Mouse (Mus musculus) heart, embryonic 14.5 days (tissue): ENCODE measurements at regions not wholly inside any gene's neighbourhood (a gene's known extent, or its start where the extent isn't known, plus 50 kb on each side); places are given as distances from the start of the nearest gene placed in this dataset.

Experiments used
- ATAC-seq: fragments of 200-750 bp; cut with Nextera tagmentation; 2 replicates; pipeline ENCODE4 v1.8.0; 2017; ENCODE audit warnings: low read depth, moderate TSS enrichment; ENCODE audit not compliant: insufficient number of reproducible peaks, insufficient read depth, low FRiP score
- H3K27ac ChIP-seq, 2 experiments: fragments of 200-500 bp in 1 of 2; fragments of 300-500 bp in 1 of 2; sonication (generic) in 1 of 2; replicated peaks in 1 of 2; 2 replicates each; pipeline ENCODE4 v1.5.1; 2012 to 2014; ENCODE audit warnings: low read depth in 2 of 2, low read length in 2 of 2, control low read depth in 1 of 2, mild to moderate bottlenecking in 1 of 2, mixed read lengths in 1 of 2; ENCODE audit not compliant: control insufficient read depth in 1 of 2, insufficient read depth in 1 of 2
- H3K27me3 ChIP-seq: fragments of 300-500 bp; sonication (generic); 2 replicates; pipeline ENCODE4 v1.6.1; 2014; ENCODE audit warnings: mild to moderate bottlenecking, low read length, control low read depth; ENCODE audit not compliant: control insufficient read depth, insufficient read depth
- H3K36me3 ChIP-seq: fragments of 300-500 bp; sonication (generic); 2 replicates; pipeline ENCODE4 v1.6.1; 2014; ENCODE audit warnings: mild to moderate bottlenecking, control low read depth, low read length, mixed read lengths; ENCODE audit not compliant: control insufficient read depth, insufficient read depth
- H3K4me1 ChIP-seq, 2 experiments: fragments of 200-500 bp in 1 of 2; fragments of 300-500 bp in 1 of 2; sonication (generic) in 1 of 2; 2 replicates each; pipeline ENCODE4 v1.6.1; 2012 to 2014; ENCODE audit warnings: low read length in 2 of 2, control low read depth in 1 of 2, mixed read lengths in 1 of 2; ENCODE audit not compliant: control insufficient read depth in 2 of 2, insufficient read depth in 2 of 2
- H3K4me2 ChIP-seq: fragments of 300-500 bp; sonication (generic); 2 replicates; pipeline ENCODE4 v1.6.1; 2014; ENCODE audit warnings: mild to moderate bottlenecking, low read length
- H3K4me3 ChIP-seq, 2 experiments: fragments of 200-500 bp in 1 of 2; fragments of 300-500 bp in 1 of 2; sonication (generic) in 1 of 2; 2 replicates each; pipeline ENCODE4 v1.5.1; 2012 to 2014; ENCODE audit warnings: low read length in 2 of 2, mild to moderate bottlenecking in 2 of 2, control low read depth in 1 of 2, low read depth in 1 of 2, moderate library complexity in 1 of 2; ENCODE audit not compliant: control insufficient read depth in 1 of 2, insufficient read depth in 1 of 2
- H3K9ac ChIP-seq: fragments of 300-500 bp; sonication (generic); 2 replicates; pipeline ENCODE4 v1.6.1; 2014; ENCODE audit warnings: mild to moderate bottlenecking, low read length
- H3K9me3 ChIP-seq: fragments of 300-500 bp; sonication (generic); 2 replicates; pipeline ENCODE4 v1.6.1; 2016; ENCODE audit warnings: low read length, control low read depth; ENCODE audit not compliant: control insufficient read depth
- WGBS: fragments of 180-500 bp; shearing (Covaris S2); extraction: QIAGEN DNeasy Blood & Tissue Kit; methylation state at CpG from one replicate; pipeline ENCODE4 v1.1.7; 2014; 5-methylcytosine and 5-hydroxymethylcytosine counted together

GRCm38 (mm10) chr16:15052389-15052923 is 146.1 kb downstream of the Efcab1 start:
- H3K27ac ChIP-seq: peak overlapping the region; percentile 7 to 72; a peak in 3 of 4 replicates
- peak overlapping the region; percentile 59 for H3K4me2 ChIP-seq
- peak; percentile 15; the same call in 1 of the 2 replicates for ATAC-seq
- H3K27me3 ChIP-seq: no peaks in the 10 kb centered on the region
- 19% methylated on average over 7 of the region's 7 CpGs for WGBS
- H3K9ac ChIP-seq: no peak overlapping the region; the same call in 1 of the 2 replicates
- no peaks in the 10 kb centered on the region for H3K36me3 ChIP-seq
- H3K9me3 ChIP-seq: no peaks in the 10 kb centered on the region
- H3K4me1 ChIP-seq: peaks cover 19 to 24% of the 10 kb centered on the region in 2 experiments
- 0 out of 4 replicates have a peak overlapping the region, but pooled peaks of 1 of the 2 experiments have one; percentile 12 for H3K4me3 ChIP-seq

DNA sequence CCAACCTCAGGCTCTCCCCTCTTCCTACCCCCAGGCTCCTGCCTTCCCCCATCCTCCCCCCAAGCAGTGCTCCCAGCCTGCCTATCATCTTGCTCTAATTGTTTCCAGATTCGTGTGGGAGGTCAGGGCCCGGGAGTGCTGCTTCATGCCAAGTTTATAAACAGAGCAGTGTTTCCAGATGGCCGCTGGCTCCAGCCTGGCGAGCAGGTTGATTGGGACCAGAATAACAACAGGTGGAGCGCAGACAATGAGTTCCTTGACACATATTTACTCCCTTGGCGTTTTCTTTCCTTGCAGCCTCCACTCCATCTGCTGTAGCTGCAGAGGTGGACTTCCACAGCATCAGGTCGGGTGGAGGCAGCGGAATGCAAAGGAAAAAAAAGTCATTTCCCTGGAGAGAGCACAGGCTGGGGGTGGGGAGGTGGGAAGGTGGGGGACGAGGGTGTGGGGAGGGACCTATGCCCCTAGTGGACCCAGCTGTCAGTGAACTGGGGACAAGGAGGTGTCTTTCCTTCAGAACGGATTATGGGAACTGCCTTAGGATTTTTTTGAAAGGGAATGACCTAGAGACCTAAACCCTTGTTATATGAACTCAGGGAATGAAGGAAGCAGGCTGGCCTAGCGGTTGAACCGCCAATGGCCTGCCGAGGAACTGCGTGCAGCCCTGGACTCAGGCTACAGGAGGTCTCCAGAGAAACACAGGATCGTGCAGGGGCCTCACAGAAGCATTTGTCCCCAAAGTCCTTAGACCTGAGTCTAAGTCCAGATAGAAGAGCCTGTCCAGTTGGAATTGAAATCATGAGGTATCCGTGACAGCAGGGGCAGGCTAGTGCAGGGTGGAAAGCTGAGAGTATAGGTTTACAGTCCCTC is 146.8 kb downstream of the Efcab1 start:
- peak; percentile 84 for ATAC-seq
- Histone ChIP-seq H3K4me3 (peak overlapping the region; percentile 12 to 34; a peak in 2 of 4 replicates), H3K9ac (peak overlapping the region; percentile 31; the same call in 1 of the 2 replicates), H3K4me1 (peaks cover 19 to 24% of the 10 kb centered on the region in 2 experiments), H3K27ac (peak overlapping the region; percentile 72 to 80), H3K4me2 (peak overlapping the region; percentile 59), H3K27me3 (no peaks in the 10 kb centered on the region), H3K36me3 (no peaks in the 10 kb centered on the region), H3K9me3 (no peaks in the 10 kb centered on the region)
- 4% methylated on average over 16 of the region's 16 CpGs for WGBS

GRCm38 (mm10) chr16:15053840-15054239 is 147.4 kb downstream of the Efcab1 start:
- peaks cover 19 to 24% of the 10 kb centered on the region in 2 experiments for H3K4me1 ChIP-seq
- 14% methylated on average over 4 of the region's 4 CpGs for WGBS
- H3K9me3 ChIP-seq: no peaks in the 10 kb centered on the region
- H3K9ac ChIP-seq: 0 out of 2 replicates have a peak overlapping the region, but pooled peaks have one; percentile 31
- H3K4me2 ChIP-seq: peak overlapping the region; percentile 59; the same call in 1 of the 2 replicates
- no peak overlapping the region for H3K4me3 ChIP-seq
- no peak for ATAC-seq
- H3K27ac ChIP-seq: peak overlapping the region; percentile 72 to 80; a peak in 3 of 4 replicates
- no peaks in the 10 kb centered on the region for H3K36me3 ChIP-seq
- H3K27me3 ChIP-seq: no peaks in the 10 kb centered on the region

DNA sequence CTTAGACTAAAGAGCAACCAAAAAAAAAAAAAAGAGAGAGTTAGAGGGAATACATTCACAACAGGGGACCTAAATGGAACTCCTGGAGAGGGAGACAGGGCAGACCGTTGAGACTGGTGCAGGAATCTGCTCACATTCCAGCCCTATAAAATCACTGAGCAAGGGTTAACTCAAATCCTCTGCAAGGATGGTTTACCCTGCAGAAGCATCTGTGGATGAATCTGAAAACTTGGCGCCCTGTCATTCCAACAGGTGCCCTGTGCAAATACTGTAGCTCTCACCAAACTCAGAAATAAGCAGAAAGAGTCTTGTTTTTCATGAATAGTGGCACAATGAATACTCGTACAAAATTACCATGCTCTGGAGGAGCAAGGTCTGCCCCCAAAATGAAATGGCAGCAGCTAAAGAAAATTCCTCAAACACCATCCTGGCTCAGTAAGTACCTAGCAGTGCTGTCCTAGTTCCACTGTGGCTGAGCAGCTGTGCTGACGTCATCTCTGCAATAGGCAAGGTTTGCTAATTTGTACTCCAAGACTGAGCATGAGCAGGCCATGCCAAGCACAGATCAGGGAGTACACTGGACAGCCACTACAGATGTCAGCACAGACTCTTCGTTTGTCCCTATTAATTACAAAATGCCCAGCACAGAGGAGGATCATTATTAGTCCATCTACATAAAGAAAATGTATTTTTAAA is 148.0 kb downstream of the Efcab1 start:
- no peak for ATAC-seq
- 39% methylated on average over 5 of the region's 5 CpGs for WGBS
- no peak overlapping the region; a peak in 1 of 4 replicates for H3K27ac ChIP-seq

GRCm38 (mm10) chr16:15055697-15056096 is 149.3 kb downstream of the Efcab1 start:
- ATAC-seq: no peak
- no peak overlapping the region for H3K27ac ChIP-seq
- H3K9ac ChIP-seq: no peak overlapping the region
- no peak overlapping the region for H3K4me2 ChIP-seq
- no peak overlapping the region for H3K4me3 ChIP-seq
- H3K4me1 ChIP-seq: peaks cover 19 to 24% of the 10 kb centered on the region in 2 experiments
- H3K9me3 ChIP-seq: no peaks in the 10 kb centered on the region
- WGBS: 77% methylated on average over 5 of the region's 5 CpGs
- H3K36me3 ChIP-seq: no peaks in the 10 kb centered on the region
- no peaks in the 10 kb centered on the region for H3K27me3 ChIP-seq

More for the DNA sequence above, 148.0 kb downstream of the Efcab1 start:
- Histone ChIP-seq H3K27me3 (no peaks in the 10 kb centered on the region), H3K9me3 (no peaks in the 10 kb centered on the region), H3K36me3 (no peaks in the 10 kb centered on the region), H3K4me1 (peaks cover 19 to 24% of the 10 kb centered on the region in 2 experiments), H3K4me3 (no peak overlapping the region), H3K4me2 (no peak overlapping the region), H3K9ac (no peak overlapping the region)

- H3K4me1 ChIP-seq: no peaks in the 10 kb centered on the region
- H3K9ac ChIP-seq: no peak overlapping the region
- H3K4me2 ChIP-seq: no peak overlapping the region
- H3K36me3 ChIP-seq: no peaks in the 10 kb centered on the region
- no peaks in the 10 kb centered on the region for H3K27me3 ChIP-seq
- 78% methylated on average over 7 of the region's 7 CpGs for WGBS
- H3K27ac ChIP-seq: no peak overlapping the region
- no peaks in the 10 kb centered on the region for H3K9me3 ChIP-seq
- ATAC-seq: no peak
- no peak overlapping the region for H3K4me3 ChIP-seq
Observed at GRCm38 (mm10) chr16:15070485-15070960, 164.1 kb downstream of the Efcab1 start.

GRCm38 (mm10) chr16:15074407-15074806 is 168.0 kb downstream of the Efcab1 start:
- Histone ChIP-seq H3K27me3 (no peaks in the 10 kb centered on the region), H3K4me2 (no peak overlapping the region), H3K9me3 (no peaks in the 10 kb centered on the region), H3K36me3 (no peaks in the 10 kb centered on the region), H3K27ac (no peak overlapping the region), H3K9ac (no peak overlapping the region), H3K4me3 (no peak overlapping the region), H3K4me1 (no peaks in the 10 kb centered on the region)
- no peak for ATAC-seq
